Mouse (Mus musculus) adrenal gland, adult (tissue): ENCODE measurements around the gene Mrpl27.
"Not testable (repeated sequence)": the region's sequence is repeated elsewhere in the genome, so short reads cannot be mapped to it uniquely, and the experiment has no call there.

ENCODE experiments used
- DNase-seq, 2 experiments: peaks; one replicate each; pipeline ENCODE4 v3.0.0; 2022 to 2023; ENCODE audit warnings: low spot score in 1 of 2; ENCODE audit not compliant: inconsistent age in 2 of 2

The Mrpl27 gene

DNA sequence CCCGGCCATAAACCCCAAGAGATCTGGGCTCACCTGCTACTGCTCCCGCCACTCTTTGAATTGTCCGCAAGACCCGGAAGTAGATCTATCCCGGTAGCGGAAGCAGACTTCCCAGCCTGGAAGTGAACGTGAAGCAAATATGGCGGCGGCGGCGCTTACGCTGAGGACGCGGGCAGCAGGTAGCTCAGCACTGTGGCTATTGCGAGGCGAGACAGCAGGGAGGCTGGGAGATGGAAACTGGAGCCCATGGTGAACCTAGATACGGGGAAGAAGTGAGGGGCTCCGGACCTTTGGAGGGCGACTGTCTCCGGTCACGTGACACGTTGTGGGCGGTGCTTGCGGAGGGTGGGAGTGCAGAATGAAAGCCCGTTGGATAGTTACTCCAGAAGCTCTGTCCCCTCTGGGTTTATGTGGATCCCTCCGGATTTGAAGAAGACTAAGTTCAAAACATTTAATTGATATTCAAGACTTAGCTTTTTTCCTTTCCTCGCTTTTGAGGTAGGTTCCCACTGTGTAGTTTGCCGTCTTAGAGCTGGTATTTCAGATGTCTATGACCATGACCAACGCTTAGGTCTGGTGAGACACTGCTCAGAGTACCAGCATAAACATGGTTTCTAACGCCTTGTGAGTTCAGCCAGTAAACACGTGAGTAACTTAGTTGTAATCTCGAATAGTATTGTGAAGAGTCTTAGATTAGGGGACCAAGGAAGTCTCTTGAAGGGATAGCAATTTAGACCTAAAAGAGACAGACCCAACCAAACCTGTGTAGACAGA, at the start of gene Mrpl27, which contains the start of gene Eme1:
Gene Mrpl27 (plus strand): TSS at position 105 of the 774 bp plus-strand sequence.
Gene Eme1 (minus strand): TSS at position 302 of the 774 bp plus-strand sequence.
- peak; percentile 87 to 97 for DNase-seq

DNA sequence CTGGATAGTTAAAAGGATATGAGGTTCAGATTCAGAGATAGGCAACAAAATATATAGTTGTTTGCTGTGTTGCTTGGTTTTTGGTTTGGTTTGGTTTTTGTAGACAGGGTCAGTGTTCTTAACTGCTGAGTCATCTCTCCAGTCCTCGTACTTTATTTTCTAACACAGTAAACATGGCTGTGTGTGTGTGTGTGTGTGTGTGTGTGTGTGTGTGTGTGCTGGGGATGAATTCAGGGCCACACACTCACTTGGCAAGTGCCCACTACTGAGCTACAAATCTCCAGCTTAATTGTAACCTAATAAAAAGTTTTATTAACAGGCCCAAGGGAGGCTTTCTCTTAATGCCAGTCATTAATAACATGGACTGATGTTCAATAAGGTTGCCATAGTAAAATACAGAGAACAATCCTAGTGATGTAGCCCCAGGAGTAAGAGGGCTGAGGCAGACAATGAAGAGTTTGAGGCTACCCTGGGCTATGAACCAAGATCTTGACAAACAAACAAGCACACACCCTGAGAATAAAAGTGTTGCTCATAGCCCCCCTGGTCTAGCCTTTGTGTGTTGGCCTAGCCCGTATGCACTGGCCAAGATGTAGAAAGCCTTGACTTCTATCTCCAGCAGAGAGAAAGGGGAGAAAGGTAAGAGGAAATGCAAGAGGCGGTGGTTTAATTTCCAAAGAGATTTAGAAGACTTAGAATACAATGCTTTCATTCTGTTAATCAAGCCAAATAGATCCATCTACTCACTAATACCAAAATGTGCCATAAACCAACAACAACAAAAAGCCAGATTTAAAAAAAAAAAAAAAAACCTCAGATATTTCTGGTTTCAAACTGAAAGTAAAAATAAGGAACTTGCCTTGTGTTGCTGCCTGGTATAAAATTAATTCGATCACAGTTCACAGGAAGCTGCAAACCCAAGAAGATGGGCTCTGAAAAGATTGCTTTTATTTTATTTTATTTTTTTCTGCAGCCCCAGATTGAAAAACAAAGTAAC, 42.5 kb upstream of the Mrpl27 start:
- peak in 1 of 2 experiments; percentile 78 for DNase-seq

DNA sequence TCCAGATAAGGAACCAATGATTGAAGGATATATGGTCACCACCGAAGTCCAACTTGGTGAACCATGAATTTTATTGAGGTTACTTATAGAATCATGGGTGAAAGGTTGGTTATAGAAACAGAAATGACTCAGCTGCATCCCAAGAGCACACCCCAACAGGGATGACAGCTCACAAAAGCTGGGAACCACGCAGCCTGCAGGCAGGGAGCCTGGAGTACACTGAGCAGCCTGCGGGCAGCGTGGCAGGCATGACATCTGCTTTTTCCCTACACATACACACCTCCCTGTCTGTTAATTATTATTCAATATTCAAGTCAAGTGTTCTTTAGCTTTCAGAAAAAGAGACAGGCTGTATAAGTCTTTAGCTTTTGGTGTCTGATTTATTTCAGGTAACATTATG, 39.0 kb upstream of the Mrpl27 start:
- no peak for DNase-seq

DNA sequence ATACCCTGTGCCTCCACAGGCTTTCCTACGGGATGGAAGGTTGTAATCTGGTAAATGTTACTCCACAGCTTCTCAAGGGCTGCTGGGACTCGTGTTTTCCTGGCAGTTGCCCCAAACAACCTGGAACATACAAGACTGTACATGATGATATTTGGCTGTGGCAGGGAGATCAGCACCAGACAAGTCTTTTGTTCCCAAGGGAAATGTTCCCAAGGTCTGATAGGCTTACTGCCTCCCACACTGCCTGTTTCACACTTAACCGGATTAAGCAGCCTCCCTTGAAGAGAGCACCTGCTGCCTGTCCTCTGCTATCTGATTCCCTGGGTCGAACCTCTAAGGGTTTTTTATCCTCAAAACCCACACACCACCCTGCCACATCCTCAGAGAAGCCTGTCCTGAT, 38.1 kb upstream of the Mrpl27 start:
- DNase-seq: peak in 1 of 2 experiments; percentile 26

DNA sequence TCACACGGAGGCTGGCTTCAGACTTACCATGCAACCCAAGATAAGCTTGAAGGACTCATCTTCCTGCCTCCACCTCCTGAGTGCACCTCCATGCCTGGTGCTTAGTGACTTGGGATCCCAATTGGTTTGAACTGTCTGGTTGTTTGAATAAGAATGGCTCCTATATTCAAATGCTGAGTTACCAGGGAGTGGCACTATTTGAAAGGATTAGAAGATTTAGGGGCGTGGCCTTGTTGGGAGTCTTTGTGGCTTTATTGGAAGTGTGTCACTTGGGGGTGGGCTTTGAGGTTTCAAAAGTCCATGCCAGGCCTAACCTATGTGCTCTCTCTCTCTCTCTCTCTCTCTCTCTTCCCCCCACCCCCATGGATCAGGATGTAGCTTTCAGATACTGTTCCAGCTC, 35.9 kb upstream of the Mrpl27 start:
- no peak for DNase-seq

DNA sequence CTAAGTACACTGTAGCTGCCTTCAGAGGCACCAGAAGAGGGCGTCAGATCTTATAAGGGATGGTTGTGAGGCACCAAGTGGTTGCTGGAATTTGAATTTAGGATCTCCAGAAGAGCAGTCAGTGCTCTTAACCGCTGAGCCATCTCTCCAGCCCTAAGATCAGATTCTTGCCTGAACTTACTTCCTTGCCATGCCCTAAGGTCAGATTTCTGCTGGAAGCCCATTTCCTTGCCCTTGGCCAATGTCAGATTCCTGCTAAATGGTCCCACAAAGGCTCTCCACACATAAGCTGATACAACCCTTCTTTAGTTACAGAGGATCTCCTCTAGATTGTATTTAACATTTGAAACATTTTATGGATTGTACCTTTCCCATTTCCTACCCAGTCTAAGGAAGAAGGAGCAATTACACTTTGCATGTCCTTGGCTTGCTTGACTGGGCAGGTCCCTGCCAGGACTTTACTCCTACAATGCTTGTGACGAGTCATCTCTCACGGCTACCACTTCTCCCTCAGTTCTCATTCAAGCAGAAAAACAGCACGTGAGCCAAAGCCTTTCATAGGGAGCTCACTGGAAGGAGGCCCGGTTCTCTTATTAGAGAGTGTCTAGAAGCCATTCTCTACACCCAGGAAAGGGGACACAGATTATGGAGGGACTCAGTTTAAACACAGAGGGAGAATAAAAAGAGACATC, 32.7 kb upstream of the Mrpl27 start:
- DNase-seq: peak in 1 of 2 experiments; percentile 29

DNA sequence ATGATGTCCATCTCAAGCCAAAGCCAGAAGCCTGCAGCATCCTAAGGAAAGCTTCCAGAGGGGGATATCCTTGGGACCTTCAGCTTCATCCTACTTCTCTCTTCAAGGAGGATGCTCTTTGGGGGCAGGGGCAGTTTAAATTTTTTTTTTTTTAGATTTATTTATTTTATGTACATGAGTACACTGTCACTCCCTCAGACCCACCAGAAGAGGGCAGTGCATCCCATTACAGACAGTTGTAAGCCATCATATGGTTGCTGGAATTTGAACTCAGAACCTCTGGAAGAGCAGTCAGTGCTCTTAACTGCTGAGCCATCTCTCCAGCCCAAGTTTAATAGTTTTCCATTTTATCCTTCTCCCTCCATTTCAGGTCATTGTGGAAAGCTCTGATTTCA, 32.1 kb upstream of the Mrpl27 start:
- DNase-seq: peak in 1 of 2 experiments; percentile 39

DNA sequence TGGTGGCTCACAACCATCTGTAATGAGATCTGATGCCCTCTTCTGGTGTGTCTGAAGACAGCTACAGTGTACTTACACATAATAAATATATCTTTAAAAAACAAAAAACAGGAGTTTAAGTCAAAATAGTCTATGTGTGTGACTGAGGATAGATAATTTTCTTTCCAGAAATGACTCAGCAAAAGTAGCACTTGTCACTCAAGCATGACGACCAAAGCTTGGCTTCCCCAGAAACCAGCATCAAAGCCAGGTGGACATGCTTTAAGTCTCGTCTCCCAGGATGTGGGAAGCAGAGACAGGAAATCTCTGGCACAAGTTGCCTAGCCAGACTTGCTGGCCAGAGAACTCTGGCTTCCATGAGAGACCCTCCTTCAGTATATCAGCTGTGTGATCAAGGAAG, 31.4 kb upstream of the Mrpl27 start:
- no peak for DNase-seq

DNA sequence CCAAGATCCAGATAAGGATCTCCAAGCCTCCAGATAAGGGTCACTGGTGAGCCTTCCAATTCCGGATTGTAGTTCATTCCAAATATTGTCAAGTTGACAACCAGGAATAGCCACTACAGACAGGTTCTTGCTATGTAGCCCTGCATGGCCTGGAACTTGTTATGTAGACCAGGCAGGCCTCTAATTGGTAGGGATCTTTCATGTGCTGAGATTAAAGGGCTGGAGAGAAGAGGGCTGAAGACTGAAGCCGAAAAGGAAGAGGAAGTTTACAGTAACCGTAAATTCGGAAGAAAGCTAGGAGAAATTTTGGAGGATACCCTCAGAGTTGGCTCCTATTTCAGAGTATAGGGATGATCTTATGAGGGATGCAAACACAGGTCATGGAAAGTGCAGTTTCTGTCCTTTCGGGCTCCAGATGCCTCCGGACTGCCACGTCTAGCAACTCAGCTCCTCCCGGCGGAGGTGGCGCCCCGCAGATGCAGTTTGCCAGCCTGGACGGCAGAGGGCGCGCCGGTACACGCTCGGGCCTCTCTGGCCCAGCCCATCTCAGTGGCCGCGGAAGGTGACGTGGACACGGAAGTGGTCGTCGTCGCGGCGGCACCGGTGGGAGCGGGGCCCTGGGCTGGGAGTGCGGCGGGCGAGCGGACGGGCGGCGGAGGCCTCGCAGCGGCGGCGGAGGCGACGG, 24.2 kb upstream of the Mrpl27 start, which contains the start of gene Lrrc59:
Gene Lrrc59 (plus strand): TSS at position 569 of the 685 bp plus-strand sequence.
- DNase-seq: peak; percentile 96 to 99

DNA sequence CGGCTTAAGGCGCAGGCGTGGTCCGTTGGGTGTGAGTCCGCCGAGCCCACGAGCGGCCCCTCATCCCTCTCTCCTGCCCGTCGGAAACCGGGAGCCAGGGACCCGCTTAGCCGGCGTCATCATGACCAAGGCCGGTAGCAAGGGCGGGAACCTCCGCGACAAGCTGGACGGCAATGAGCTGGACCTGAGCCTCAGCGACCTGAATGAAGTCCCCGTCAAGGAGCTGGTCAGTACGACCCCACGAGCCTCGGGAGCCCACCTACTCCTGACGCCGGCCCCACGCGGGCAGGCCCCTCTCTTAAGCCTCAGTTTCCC, 23.7 kb upstream of the Mrpl27 start:
- DNase-seq: no peak

DNA sequence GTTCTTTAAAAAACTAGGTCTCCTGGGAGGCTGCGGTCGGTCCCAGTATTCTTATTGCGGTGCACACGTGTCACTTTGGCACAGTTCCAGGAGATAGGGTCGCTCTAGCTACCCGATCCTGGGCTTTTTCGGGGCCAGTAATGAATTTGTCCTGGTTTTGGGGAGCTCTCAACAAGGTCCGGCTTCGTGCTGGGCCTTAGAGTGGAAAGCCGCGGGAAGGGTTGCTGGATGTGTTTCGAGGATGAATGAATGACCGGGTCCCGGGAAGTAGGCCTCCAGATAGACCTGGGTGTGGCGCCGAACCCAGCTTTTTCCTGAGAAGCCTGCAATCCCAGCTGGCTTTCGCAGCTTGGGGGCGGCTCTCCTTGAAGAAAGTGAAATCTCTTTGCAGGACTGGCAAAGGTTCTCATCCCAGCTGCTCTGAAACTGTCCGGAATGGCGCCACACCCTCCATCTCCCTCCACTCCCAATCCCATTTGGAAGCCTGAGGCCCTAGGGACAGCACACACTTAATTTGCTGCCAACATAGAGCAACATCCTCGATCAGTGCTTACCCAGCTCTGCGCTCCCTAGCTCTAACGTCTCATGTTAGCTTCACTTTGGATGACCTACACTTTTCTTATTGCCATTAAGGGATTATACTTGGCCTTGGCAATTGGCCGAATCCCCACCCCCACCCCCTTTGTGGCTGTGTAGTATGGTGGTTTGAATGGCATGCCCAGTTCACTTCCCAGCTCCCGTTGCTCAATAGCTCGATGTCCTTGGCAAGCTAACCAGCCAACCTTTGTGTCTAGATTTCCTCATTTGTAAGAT, 23.2 kb upstream of the Mrpl27 start:
- DNase-seq: peak; percentile 48 to 86

DNA sequence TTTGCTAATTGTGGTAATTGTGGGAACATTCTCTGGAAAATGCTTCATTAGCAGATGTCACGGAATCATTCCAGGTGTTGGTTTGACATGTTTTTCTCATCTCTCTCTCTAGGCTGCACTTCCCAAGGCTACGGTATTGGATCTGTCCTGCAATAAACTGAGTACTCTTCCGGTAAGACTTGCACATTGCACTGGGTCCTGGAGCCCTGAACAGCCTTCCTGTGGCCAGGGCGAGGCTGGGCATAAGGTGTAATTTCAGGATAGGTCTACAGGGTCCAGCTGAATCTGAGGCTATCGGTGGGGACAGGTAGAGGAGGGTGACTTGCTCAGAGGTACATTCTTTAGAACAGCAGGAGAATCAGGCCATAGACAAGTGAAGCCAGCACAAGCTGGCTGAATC, 21.6 kb upstream of the Mrpl27 start:
- peak in 1 of 2 experiments; percentile 22 for DNase-seq

DNA sequence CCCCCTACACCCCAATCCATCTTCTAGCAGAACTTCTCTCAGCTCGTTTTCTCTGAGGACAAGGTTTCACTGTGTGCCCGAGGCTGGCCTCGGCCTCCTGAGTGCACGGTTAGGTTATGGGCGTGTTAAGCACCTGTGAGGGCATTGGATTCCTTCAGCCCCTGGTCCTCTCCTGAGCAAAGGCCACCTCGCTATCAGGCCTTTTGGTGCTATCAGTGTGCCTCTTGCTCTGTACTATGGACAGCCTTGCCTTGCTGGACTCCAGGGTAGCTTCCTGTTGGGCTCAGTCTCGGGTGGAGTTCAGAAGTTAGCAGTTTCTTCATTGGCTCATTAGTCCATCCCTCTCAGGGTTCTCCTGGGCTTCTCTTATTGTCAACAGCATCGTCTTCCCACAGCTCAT, 20.6 kb upstream of the Mrpl27 start:
- no peak for DNase-seq

DNA sequence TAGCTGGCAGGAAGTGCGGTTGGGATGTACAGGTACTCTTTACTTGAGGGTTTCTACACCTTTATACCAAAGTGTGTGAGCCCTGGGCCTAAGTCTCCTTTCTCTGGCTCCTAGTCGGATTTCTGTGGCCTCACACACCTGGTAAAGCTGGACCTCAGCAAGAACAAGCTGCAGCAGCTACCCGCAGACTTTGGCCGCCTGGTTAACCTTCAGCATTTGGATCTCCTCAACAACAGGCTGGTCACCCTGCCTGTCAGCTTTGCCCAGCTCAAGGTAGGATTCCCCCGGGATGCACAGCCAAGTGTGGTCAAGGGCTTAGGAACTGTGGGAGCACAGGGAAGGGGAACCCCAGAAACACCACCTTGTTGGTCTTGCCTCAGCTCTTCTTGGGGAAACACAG, 19.1 kb upstream of the Mrpl27 start:
- DNase-seq: no peak

DNA sequence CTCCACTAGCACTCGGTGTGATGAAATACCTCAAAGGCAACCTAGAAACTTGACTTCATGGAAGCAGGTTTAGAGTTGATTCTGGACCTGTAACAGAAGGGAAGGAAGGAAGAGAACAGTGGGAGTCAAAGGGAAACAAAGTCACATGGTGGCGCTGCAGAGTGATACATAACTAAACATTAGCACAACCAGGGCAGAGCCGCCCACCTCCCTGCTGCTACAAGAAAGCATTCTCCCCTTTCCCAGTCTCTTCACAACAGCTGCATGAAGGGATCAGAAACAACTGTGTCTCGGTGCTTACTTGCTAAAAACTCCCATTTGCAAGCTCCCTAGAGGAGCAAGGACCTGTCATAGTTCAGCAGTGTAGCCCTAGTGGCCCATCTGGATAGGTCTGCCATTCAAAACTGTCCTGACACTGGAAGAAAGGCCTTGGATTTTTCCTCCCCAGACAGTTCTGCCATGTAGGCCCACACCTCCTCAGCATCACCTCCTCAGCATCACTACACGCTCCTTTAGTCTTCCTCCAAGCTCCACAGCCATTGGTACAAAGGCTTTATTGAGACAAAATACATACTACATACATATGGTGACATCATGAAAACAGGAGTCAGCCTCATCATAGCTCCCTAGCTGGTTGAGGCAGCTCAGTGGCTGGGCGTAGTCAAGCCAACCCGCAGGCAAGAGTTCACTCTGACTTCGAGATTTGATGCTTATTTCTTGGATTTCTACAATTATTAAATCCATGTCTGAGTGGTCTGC, 8.9 kb upstream of the Mrpl27 start:
- no peak for DNase-seq

DNA sequence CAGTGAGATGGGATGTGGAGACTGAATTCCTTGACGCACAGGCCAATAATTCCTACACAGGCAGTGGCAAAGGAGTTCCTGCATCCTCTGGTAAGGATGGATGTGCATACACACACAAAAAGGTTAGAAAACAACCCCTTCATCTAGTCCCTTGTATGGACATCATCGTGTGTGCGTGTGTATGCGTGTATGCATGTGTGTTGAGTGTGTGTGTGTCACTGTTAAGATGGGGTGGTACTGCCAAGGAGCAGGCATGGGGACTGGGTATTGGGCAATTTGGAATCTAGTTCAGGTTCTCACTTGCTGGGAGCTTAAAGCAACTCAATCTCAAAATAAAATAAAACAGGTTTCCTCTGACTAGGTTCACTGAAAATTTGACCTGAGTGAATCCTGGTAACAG, 7.1 kb upstream of the Mrpl27 start:
- no peak for DNase-seq

DNA sequence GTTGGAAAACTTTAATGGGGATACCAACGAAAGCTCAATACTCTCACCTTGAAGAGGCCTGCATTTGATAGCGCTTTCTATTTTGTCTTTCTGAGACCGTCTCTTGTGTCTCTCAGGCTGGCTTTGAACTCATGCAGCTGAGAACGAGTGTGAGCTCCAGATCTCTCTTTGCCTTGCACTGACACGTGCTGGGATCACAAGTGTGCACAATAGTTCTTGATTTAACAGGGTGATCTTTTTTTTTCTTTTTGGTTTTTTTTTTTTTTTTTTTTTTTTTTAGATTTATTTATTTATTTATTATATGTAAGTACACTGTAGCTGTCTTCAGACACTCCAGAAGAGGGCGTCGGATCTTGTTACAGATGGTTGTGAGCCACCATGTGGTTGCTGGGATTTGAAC, 2.3 kb upstream of the Mrpl27 start:
- not testable (repeated sequence) for DNase-seq

DNA sequence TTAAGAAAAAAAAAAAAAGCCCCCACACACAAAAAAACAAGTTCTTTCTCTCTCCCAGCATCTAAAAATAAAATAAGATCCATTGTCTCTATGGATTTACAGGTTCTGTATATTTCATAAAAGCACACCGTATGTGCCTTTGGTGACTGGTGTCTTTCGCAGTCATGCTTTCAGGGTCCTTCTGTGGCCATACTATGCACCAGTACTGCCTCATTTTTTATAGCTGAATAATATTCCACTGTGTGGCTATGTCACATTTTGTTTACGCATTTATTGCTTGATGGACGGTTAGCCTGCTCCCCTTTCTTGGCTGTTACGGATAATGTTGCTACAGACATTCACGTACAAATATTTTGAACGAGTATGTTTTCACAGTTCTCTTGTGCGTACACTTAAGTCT, 594 bp upstream of the Mrpl27 start:
- DNase-seq: no peak

DNA sequence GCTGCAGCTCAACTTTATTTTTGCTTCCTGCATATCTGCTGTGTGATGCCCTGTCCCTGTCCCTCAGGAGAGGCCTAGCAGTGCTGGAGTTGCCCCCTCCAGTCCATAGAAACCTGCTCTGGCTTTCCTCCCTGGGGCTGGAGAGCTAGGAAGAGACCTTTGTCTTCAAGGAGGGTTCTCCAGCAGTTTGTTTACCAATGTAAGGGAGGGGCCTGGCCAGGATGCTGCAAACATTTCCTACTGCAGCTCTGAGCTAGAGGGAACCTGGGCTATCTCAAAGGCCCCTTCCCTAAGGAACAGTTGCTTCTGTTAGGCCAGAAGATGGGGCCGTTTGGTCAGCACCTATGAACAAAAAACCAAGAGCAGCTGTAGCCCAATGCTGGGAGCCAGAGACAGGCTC, 7.8 kb downstream of the Mrpl27 start:
- DNase-seq: no peak
